Mouse (Mus musculus) adrenal gland, postnatal 4 days (tissue): ENCODE results near the gene H3f3a. TPM values are rescaled to one million over a fixed set of nuclear protein-coding genes. Genes with fewer than 3 reads are reported as not detected.

Experiments
- DNase-seq, 2 experiments: peaks; one replicate each; pipeline ENCODE4 v3.0.0; 2021 to 2022; ENCODE audit warnings: low spot score in 2 of 2, mixed read lengths in 2 of 2
- total RNA-seq, 2 experiments: library from RNA; stranded (reverse); gene quantifications; 2 replicates each; pipeline ENCODE4 v1.2.3; 2021

H3f3a gene
- total RNA-seq, 2 experiments from 2014 or later: 1,038 to 1,039 TPM

GRCm38 (mm10) chr1:180763307-180763706 lies 50.4 kb downstream of the H3f3a start:
- DNase-seq: no peak

GRCm38 (mm10) chr1:180762679-180763078 lies 51.1 kb downstream of the H3f3a start:
- DNase-seq: no peak

GRCm38 (mm10) chr1:180762180-180762579 lies 51.6 kb downstream of the H3f3a start:
- no peak for DNase-seq

- no peak for DNase-seq
Observed at GRCm38 (mm10) chr1:180757956-180758520, 55.7 kb downstream of the H3f3a start.

- DNase-seq: no peak
Observed at GRCm38 (mm10) chr1:180757252-180757955, 56.3 kb downstream of the H3f3a start.

GRCm38 (mm10) chr1:180756711-180757110 lies 57.0 kb downstream of the H3f3a start:
- no peak for DNase-seq

GRCm38 (mm10) chr1:180754376-180754775 lies 59.4 kb downstream of the H3f3a start:
- no peak for DNase-seq

- no peak for DNase-seq
Observed at GRCm38 (mm10) chr1:180752115-180752514, 61.6 kb downstream of the H3f3a start.

Other genes starting within 250 kb of the H3f3a start
- gene Parp1, start 245.0 kb downstream of the H3f3a start, total RNA-seq: 100 to 1,000 TPM; 120 to 131 TPM
- 10 to 100 TPM; 12.2 to 12.3 TPM for gene Lin9, start 172.8 kb downstream of the H3f3a start, total RNA-seq
- under 1 TPM in 1 of 2 experiments, not detected in 1; 0.17 TPM for gene Mixl1, start 116.9 kb downstream of the H3f3a start, total RNA-seq
- 10 to 100 TPM; 42.6 to 46.5 TPM for gene Acbd3, start 87.9 kb downstream of the H3f3a start, total RNA-seq
- 10 to 100 TPM; 30.5 to 30.7 TPM for gene Sde2, start 37.2 kb upstream of the H3f3a start, total RNA-seq
- under 1 TPM; 0.39 to 0.45 TPM for gene Lefty2, start 79.2 kb upstream of the H3f3a start, total RNA-seq
- gene Pycr2, start 90.3 kb upstream of the H3f3a start, total RNA-seq: 10 to 100 TPM; 43.6 to 43.7 TPM
- 1 to 10 TPM; 1.4 to 2.7 TPM for gene Lefty1, start 121.1 kb upstream of the H3f3a start, total RNA-seq
- 10 to 100 TPM; 32.2 to 33.0 TPM for gene Tmem63a, start 128.4 kb upstream of the H3f3a start, total RNA-seq
- 10 to 100 TPM; 85.8 to 86.5 TPM for gene Ephx1, start 207.0 kb upstream of the H3f3a start, total RNA-seq
- gene 9130409I23Rik, start 237.3 kb upstream of the H3f3a start, total RNA-seq: not detected